ENCODE assay signal across 23 mouse cellular contexts in genomic region chr6:76802969-76803368, GRCm38 (mm10).
"Had no signal": no experiment of that assay in that cellular context is flagged by ENCODE, and none has a peak within 500 bp of the region (broad histone marks: within the 10 kb centered on the region; RNA-seq: fewer than 3 reads in every experiment).

No protein-coding gene starts in this region.

- ATAC-seq: liver, postnatal 0 days; lung, postnatal 0 days; midbrain, embryonic 16.5 days had no signal

- H3K36me3 ChIP-seq: lung, embryonic 15.5 days; midbrain, embryonic 12.5 days; neural tube, embryonic 13.5 days; neural tube, embryonic 15.5 days; stomach, embryonic 15.5 days had no signal

- H3K4me1 ChIP-seq: lung, embryonic 15.5 days; megakaryocyte, embryonic 14.5 days; midbrain, embryonic 12.5 days; neural tube, embryonic 13.5 days; neural tube, embryonic 15.5 days; stomach, embryonic 15.5 days had no signal

- H3K27me3 ChIP-seq: lung, embryonic 15.5 days; megakaryocyte, embryonic 14.5 days; midbrain, embryonic 12.5 days; neural tube, embryonic 13.5 days; neural tube, embryonic 15.5 days; stomach, embryonic 15.5 days had no signal

- H3K9me3 ChIP-seq: lung, embryonic 15.5 days; megakaryocyte, embryonic 14.5 days; midbrain, embryonic 12.5 days; neural tube, embryonic 13.5 days; neural tube, embryonic 15.5 days; stomach, embryonic 15.5 days had no signal

- DNase-seq: liver, postnatal 0 days; lung, adult 2 months; lung, postnatal 14 days; lung, postnatal 36 days; midbrain, embryonic 14.5 days; retina, postnatal 1 day; right cerebral cortex, adult 18-20 months; right cerebral cortex, postnatal 25 days; right cerebral cortex, postnatal 4 days; thymus, adult 2 months; thymus, postnatal 25 days; thymus, postnatal 4 days had no signal

- H3K27ac ChIP-seq: lung, embryonic 15.5 days; macrophage; midbrain, embryonic 12.5 days; neural tube, embryonic 13.5 days; neural tube, embryonic 15.5 days; stomach, embryonic 15.5 days; stomach, postnatal 0 days had no signal

- H3K4me3 ChIP-seq: lung, embryonic 15.5 days; megakaryocyte, embryonic 14.5 days; midbrain, embryonic 12.5 days; myocyte; neural tube, embryonic 13.5 days; neural tube, embryonic 15.5 days; stomach, embryonic 15.5 days had no signal
